Mouse (Mus musculus): ENCODE data around the gene Dhx34. TPM values are rescaled to one million over a fixed set of nuclear protein-coding genes. Genes with fewer than 3 reads are reported as not detected.
A peak's percentile ranks its signal among the peaks of the same experiment; 100 is the strongest.

Dhx34 gene
- total and polyA plus RNA-seq, 2 experiments from 2014 or later = 6.1 to 19.8 TPM

DNA sequence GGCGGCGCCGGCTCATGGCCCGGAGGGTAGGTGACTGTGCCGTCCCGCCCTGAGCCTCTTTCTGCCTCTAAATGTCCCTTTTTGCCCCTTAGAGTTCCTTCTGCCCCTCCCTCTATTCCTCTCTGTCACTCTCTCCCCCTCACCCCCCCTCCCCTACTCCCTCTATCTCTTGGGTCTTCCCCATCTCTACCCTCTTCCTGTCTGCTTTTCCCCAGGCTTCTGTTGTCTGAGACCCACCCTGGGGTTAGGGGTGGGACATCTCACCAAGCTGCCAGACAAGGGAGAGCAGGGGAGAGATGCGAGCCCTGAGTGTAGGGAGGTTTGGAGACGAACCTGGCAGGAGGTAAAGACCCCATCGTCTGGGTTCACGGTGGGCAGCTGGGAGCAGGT is 46.3 kb downstream of the Dhx34 start:
- Histone ChIP-seq H3K9ac (replicated peaks; ENCODE audit: low read depth, low read length) (peak overlapping the region; percentile 54), H3K4me1 (ENCODE audit: control insufficient read depth, insufficient read depth) (peaks cover 3% of the 10 kb centered on the region; the same call in 1 of the 2 replicates), H3K36me3 (replicated peaks; ENCODE audit: control insufficient read depth, insufficient read depth, low read length) (no peaks in the 10 kb centered on the region), H3K4me3 (ENCODE audit: low read depth, low read length) (peak overlapping the region; percentile 57), H3K9me3 (replicated peaks; ENCODE audit: control insufficient read depth, low read length) (0 out of 2 replicates have a peak, but pooled peaks cover 4% of the 10 kb centered on the region), H3K27ac (ENCODE audit: low read depth) (no peak overlapping the region), H3K27me3 (ENCODE audit: control insufficient read depth, insufficient read depth, low read length) (0 out of 2 replicates have a peak, but pooled peaks cover 3% of the 10 kb centered on the region), H3K4me2 (ENCODE audit: low read depth, low read length) (peak overlapping the region; percentile 73)
- WGBS = 5% methylated on average over 10 of the region's 10 CpGs
- peak; percentile 12 for ATAC-seq (ENCODE audit: insufficient read depth, low read depth)
- TF ChIP-seq EP300 (IDR thresholded peaks at IDR 0.05; ENCODE audit: low read depth) (no peak), CTCF (IDR thresholded peaks at IDR 0.05; ENCODE audit: low read depth) (no peak)
- DNase-seq (ENCODE audit: low spot score) = no peak

DNA sequence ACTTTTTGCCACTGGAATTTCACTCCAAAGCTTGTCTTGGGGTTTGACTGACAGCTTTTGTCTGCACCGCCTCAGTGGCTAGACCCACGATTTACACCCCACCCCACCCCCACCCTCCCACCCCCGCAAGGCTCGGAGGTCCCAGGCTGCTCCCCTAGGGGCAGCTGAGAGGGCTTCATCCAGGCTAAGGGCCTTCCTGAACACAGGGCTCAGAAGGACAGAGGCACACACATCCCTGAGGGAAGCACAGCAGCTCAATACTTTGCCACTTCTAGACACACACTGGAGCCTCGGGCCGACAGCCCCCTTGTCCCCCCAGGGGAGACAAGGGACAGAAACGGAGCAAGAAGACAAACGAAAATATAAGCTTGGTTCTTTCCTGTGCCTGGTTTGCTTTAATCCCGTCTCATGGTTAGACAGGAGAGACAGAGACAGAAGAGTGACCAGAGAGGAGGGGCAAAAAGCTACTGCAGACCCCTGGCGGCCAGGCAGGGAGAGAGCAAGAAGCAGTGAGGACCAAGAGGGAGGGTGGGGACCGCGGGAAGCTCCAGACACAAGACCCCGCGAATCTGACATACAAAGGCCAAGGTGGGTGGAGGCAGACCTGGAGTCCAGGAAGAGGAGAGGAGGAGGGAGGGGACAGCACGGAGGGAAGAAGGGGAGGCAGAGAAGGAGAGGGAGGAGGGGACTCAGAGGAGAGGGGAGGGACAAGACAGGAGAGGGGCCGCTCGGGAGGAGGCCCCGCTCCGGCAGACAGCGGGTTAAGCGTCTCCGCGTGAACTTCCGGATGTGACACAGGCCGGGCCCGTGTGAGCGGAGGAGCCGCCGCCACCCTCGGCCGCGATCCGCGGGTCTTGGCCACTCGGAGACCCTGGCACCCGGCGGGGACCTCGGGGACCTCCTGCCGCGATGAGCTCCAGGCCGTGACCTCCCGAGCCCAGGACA is 47.0 kb downstream of the Dhx34 start, which contains the start of gene Meis3:
Gene Meis3, plus strand, starts transcription at position 494 of the 945 bp plus-strand sequence.
- Histone ChIP-seq H3K9me3 (replicated peaks; ENCODE audit: control insufficient read depth, low read length) (0 out of 2 replicates have a peak, but pooled peaks cover 4% of the 10 kb centered on the region), H3K4me2 (ENCODE audit: low read depth, low read length) (peak within 1 kb of the TSS; percentile 73), H3K27me3 (ENCODE audit: control insufficient read depth, insufficient read depth, low read length) (0 out of 2 replicates have a peak, but pooled peaks cover 3% of the 10 kb centered on the region), H3K27ac (ENCODE audit: low read depth) (no peak within 1 kb of the TSS), H3K4me1 (ENCODE audit: control insufficient read depth, insufficient read depth) (peaks cover 3% of the 10 kb centered on the region; the same call in 1 of the 2 replicates), H3K36me3 (replicated peaks; ENCODE audit: control insufficient read depth, insufficient read depth, low read length) (no peaks in the 10 kb centered on the region), H3K9ac (replicated peaks; ENCODE audit: low read depth, low read length) (peak within 1 kb of the TSS; percentile 54), H3K4me3 (ENCODE audit: low read depth, low read length) (peak within 1 kb of the TSS; percentile 57)
- TF ChIP-seq CTCF (IDR thresholded peaks at IDR 0.05; ENCODE audit: low read depth) = peak; percentile 48
- no peak for TF ChIP-seq EP300 (IDR thresholded peaks at IDR 0.05; ENCODE audit: low read depth)
- DNase-seq (ENCODE audit: low spot score) = peak; percentile 30
- ATAC-seq (ENCODE audit: insufficient read depth, low read depth) = peak; percentile 73
- WGBS = under 1% methylated on average over 34 of the region's 42 CpGs

DNA sequence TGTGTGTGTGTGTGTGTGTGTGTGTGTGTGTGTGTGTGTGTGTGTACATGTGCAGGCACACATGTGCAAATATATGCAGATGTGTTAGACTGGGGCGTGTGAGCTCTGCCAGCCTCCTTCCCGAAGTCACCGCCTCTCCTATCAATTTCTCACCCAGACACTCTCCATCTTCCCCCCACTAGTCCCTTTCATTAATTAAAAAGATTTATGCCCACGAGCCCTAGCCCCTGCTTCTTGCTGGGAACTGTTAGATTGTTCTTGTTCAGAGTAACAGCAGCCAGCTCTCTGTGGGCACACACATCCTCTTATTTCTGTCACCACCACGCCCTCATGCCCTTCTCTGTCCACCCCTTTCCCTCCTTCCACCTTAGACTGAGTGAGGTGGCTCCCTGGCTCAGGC is 48.7 kb downstream of the Dhx34 start:
- Histone ChIP-seq H3K4me1 (ENCODE audit: control insufficient read depth, insufficient read depth) (peaks cover 3% of the 10 kb centered on the region; the same call in 1 of the 2 replicates), H3K9ac (replicated peaks; ENCODE audit: low read depth, low read length) (no peak overlapping the region), H3K27ac (ENCODE audit: low read depth) (no peak overlapping the region), H3K36me3 (replicated peaks; ENCODE audit: control insufficient read depth, insufficient read depth, low read length) (no peaks in the 10 kb centered on the region), H3K4me2 (ENCODE audit: low read depth, low read length) (no peak overlapping the region), H3K27me3 (ENCODE audit: control insufficient read depth, insufficient read depth, low read length) (0 out of 2 replicates have a peak, but pooled peaks cover 3% of the 10 kb centered on the region), H3K4me3 (ENCODE audit: low read depth, low read length) (no peak overlapping the region), H3K9me3 (replicated peaks; ENCODE audit: control insufficient read depth, low read length) (0 out of 2 replicates have a peak, but pooled peaks cover under 1% of the 10 kb centered on the region)
- DNase-seq (ENCODE audit: low spot score) = no peak
- no peak for ATAC-seq (ENCODE audit: insufficient read depth, low read depth)
- TF ChIP-seq EP300 (IDR thresholded peaks at IDR 0.05; ENCODE audit: low read depth) = no peak
- TF ChIP-seq CTCF (IDR thresholded peaks at IDR 0.05; ENCODE audit: low read depth) = no peak
- WGBS = 62% methylated on average over 5 of the region's 5 CpGs

DNA sequence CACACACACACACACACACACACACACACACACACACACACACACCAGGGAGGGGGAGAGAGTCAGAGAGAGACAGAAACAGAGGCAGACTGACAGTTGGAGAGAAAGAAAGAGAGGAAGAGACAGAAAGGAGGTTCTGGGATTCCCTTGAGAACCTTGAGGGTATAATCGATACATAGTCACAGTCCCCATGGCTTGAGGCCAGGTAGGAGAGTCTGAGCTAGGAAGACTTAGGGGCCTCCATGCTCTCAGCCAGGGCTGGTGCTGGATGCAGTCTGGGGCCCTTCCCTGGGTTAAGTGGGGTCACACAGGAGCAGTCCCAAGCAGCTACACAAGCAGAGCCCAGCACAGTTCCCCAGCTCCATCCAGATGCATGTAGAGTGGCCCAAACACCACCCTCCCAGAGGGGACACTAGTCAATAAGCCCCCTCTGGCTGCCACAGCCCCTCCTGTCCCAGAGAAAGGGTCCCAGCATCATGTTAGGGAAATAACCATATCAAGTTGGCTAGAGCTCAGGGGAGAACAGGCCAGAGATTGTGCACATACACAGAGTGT is 49.2 kb downstream of the Dhx34 start:
- TF ChIP-seq CTCF (IDR thresholded peaks at IDR 0.05; ENCODE audit: low read depth) (no peak), EP300 (IDR thresholded peaks at IDR 0.05; ENCODE audit: low read depth) (no peak)
- no peak for DNase-seq (ENCODE audit: low spot score)
- Histone ChIP-seq H3K4me2 (ENCODE audit: low read depth, low read length) (no peak overlapping the region), H3K4me1 (ENCODE audit: control insufficient read depth, insufficient read depth) (peaks cover 3% of the 10 kb centered on the region; the same call in 1 of the 2 replicates), H3K27ac (ENCODE audit: low read depth) (no peak overlapping the region), H3K36me3 (replicated peaks; ENCODE audit: control insufficient read depth, insufficient read depth, low read length) (no peaks in the 10 kb centered on the region), H3K9ac (replicated peaks; ENCODE audit: low read depth, low read length) (no peak overlapping the region), H3K9me3 (replicated peaks; ENCODE audit: control insufficient read depth, low read length) (0 out of 2 replicates have a peak, but pooled peaks cover 5% of the 10 kb centered on the region), H3K4me3 (ENCODE audit: low read depth, low read length) (no peak overlapping the region), H3K27me3 (ENCODE audit: control insufficient read depth, insufficient read depth, low read length) (0 out of 2 replicates have a peak, but pooled peaks cover 3% of the 10 kb centered on the region)
- 18% methylated on average over 1 of the region's 1 CpGs for WGBS
- ATAC-seq (ENCODE audit: insufficient read depth, low read depth) = no peak

DNA sequence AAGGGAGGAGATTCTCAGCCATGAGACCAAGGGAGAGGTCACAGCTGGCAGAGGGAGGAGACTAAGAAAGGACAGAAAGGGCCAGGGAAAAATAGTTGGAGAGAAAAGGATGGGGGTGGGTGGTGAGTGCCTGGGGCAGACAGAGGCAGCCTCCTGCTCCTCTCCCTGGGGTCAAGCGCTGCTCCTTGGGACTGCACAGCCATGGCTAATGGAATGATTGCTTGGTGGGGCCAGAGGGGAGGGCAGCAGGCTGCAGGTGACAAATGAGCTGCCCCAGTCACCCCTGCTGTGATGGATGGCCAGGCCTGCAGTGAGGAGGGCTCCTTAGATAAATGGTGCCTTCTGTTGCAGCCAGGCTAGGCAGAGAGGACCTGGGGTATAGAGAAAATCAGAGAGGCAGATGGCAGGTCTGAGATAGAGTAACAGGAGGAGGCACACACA is 49.7 kb downstream of the Dhx34 start:
- ATAC-seq (ENCODE audit: insufficient read depth, low read depth) (no peak), DNase-seq (ENCODE audit: low spot score) (no peak)
- Histone ChIP-seq H3K27ac (ENCODE audit: low read depth) (no peak overlapping the region), H3K27me3 (ENCODE audit: control insufficient read depth, insufficient read depth, low read length) (0 out of 2 replicates have a peak, but pooled peaks cover 3% of the 10 kb centered on the region), H3K9me3 (replicated peaks; ENCODE audit: control insufficient read depth, low read length) (0 out of 2 replicates have a peak, but pooled peaks cover 6% of the 10 kb centered on the region), H3K4me3 (ENCODE audit: low read depth, low read length) (no peak overlapping the region), H3K4me1 (ENCODE audit: control insufficient read depth, insufficient read depth) (peaks cover 3% of the 10 kb centered on the region; the same call in 1 of the 2 replicates), H3K4me2 (ENCODE audit: low read depth, low read length) (no peak overlapping the region), H3K9ac (replicated peaks; ENCODE audit: low read depth, low read length) (no peak overlapping the region), H3K36me3 (replicated peaks; ENCODE audit: control insufficient read depth, insufficient read depth, low read length) (no peaks in the 10 kb centered on the region)
- TF ChIP-seq EP300 (IDR thresholded peaks at IDR 0.05; ENCODE audit: low read depth) = no peak
- no peak for TF ChIP-seq CTCF (IDR thresholded peaks at IDR 0.05; ENCODE audit: low read depth)
- WGBS = 25% methylated on average over 1 of the region's 1 CpGs
